Mouse (Mus musculus) erythroblast, embryonic 14.5 days (primary cell): ENCODE measurements around the gene Slc46a3.

Source experiments
- GATA1 ChIP-seq: IDR thresholded peaks from 2 replicates; pipeline ENCODE4 v1.6.1; 2012; ENCODE audit warnings: low read length, inconsistent platforms, mixed read lengths
- TAL1 ChIP-seq: IDR thresholded peaks from 3 replicates; pipeline ENCODE4 v1.6.1; 2012; ENCODE audit warnings: low read length, inconsistent platforms, mixed read lengths

DNA sequence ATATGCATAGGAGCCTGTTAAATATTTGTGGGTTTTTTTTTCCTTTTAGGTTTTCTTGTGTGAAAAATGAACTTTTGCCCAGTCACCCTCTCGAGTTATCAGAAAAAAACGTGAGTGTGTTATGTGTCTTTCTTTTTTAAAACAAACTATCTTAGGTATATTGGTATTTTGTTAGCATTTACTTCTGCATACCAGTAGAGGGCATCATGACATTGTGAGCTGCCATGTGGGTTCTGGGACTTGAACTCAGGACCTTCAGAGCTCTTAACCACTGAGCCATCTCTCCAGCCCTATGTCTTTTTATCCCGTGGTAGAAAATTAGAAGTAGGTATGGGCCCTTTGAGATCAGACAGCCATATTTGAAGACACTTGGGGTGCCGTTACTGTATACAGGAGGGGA lies 25.9 kb downstream of the Slc46a3 start:
- TF ChIP-seq TAL1 (no peak), GATA1 (no peak)
